Mouse (Mus musculus) ES-E14 (cell line): ENCODE data around the gene Hpd. TPM values are rescaled to one million over a fixed set of nuclear protein-coding genes. Genes with fewer than 3 reads are reported as not detected.

Source experiments
- DNase-seq: peaks from one replicate; pipeline ENCODE4 v3.0.0-alpha.2; 2013; ENCODE audit warnings: low read depth, low spot score
- H3K27ac ChIP-seq: 2 replicates; pipeline ENCODE4 v1.5.1; 2012; ENCODE audit warnings: low read depth, mild to moderate bottlenecking, low read length, moderate library complexity, mixed read lengths; ENCODE audit not compliant: poor library complexity, insufficient read depth, severe bottlenecking
- H3K36me3 ChIP-seq: 2 replicates; pipeline ENCODE4 v1.6.1; 2012; ENCODE audit warnings: mild to moderate bottlenecking, low read length, moderate library complexity, mixed read lengths; ENCODE audit not compliant: control insufficient read depth, poor library complexity, insufficient read depth, severe bottlenecking
- H3K4me1 ChIP-seq, 2 experiments: fragments of 150-350 bp in 1 of 2; sonication (generic) in 1 of 2; 2 replicates each; pipeline ENCODE4 v1.6.1; 2012; ENCODE audit warnings: low read length in 2 of 2, mild to moderate bottlenecking in 1 of 2, mixed read lengths in 1 of 2; ENCODE audit not compliant: control insufficient read depth in 2 of 2, insufficient read depth in 2 of 2, poor library complexity in 1 of 2
- H3K4me3 ChIP-seq, 2 experiments: fragments of 150-350 bp in 1 of 2; sonication (generic) in 1 of 2; 2 replicates each; pipeline ENCODE4 v1.5.1; 2012; ENCODE audit warnings: low read length in 2 of 2, low read depth in 1 of 2, mild to moderate bottlenecking in 1 of 2, mixed read lengths in 1 of 2; ENCODE audit not compliant: insufficient read depth in 1 of 2, poor library complexity in 1 of 2, severe bottlenecking in 1 of 2
- H3K9ac ChIP-seq: 2 replicates; pipeline ENCODE4 v1.6.1; 2012; ENCODE audit warnings: low read depth, mild to moderate bottlenecking, low read length, mixed read lengths; ENCODE audit not compliant: poor library complexity, insufficient read depth, severe bottlenecking
- H3K9me3 ChIP-seq: fragments of 150-350 bp; sonication (generic); 2 replicates; pipeline ENCODE4 v1.6.1; 2012; ENCODE audit warnings: low read depth, mild to moderate bottlenecking, low read length; ENCODE audit not compliant: control insufficient read depth, insufficient read depth
- CHD2 ChIP-seq: IDR thresholded peaks from 2 replicates; pipeline ENCODE4 v1.6.1; 2014; ENCODE audit warnings: mild to moderate bottlenecking, low read depth, low read length, inconsistent platforms
- HCFC1 ChIP-seq: IDR thresholded peaks from 2 replicates; pipeline ENCODE4 v1.6.1; 2012; ENCODE audit warnings: low read length, inconsistent platforms, borderline replicate concordance; ENCODE audit not compliant: insufficient read depth
- MAFK ChIP-seq: IDR thresholded peaks from 2 replicates; pipeline ENCODE4 v1.6.1; 2014; ENCODE audit warnings: mild to moderate bottlenecking, low read depth, low read length, inconsistent platforms; ENCODE audit not compliant: insufficient read depth
- ZC3H11A ChIP-seq: IDR thresholded peaks from 2 replicates; pipeline ENCODE4 v1.6.1; 2012; ENCODE audit warnings: low read depth, mild to moderate bottlenecking, inconsistent platforms, low read length, borderline replicate concordance
- ZNF384 ChIP-seq: IDR thresholded peaks from 2 replicates; pipeline ENCODE4 v1.6.1; 2012; ENCODE audit warnings: low read depth, low read length, inconsistent platforms
- in situ Hi-C, 2 experiments: fragments of 600-800 bp; cut with MboI; formaldehyde crosslinking; loops; one replicate each; pipeline ENCODE4 v1.15.1; 2025; ENCODE audit warnings: low sequenced_read_pairs in 2 of 2, inconsistent platforms in 1 of 2; ENCODE audit not compliant: unreplicated experiment in 2 of 2
- total RNA-seq: library from RNA; depleted of rRNA; stranded (reverse); fragments of 300-350 nt; gene quantifications from 2 replicates; pipeline ENCODE4 v1.2.3, GENCODE M21; 2012

Gene Hpd
- total RNA-seq, 1 experiment = not detected

DNA sequence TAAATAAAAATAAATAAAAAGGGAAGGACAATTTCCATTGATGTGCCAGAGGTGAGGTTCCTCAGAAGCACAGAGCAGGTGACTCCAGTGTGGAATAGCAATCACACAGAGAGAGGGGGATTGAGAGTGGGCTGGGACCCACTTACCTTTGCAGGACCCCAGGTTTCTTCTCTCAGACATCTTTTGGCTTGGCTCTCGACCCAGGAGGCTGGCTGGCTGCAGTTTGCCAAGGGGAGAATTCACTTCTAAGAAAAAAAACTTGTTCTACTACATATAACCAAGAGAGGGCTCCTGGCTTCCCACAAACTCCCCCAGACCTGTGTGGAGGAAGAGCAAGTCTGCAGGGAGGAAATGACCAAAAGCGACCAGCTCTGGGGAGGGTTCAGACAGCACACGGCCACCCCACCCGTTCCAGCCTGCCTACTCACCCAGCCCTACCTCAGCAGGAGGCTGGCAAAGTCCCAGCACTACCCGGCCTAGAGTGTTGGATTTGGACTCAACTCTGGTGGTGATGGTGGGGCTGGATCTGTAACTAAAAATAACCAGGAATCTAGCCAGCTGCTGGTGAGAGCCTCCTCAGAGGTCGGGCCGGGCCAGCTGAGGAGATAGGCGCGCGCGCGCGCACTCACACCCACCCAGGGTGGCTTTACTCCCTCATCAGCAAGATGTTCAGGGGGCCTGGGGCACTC, 48.2 kb downstream of the Hpd start:
- DNase-seq = no peak
- H3K4me3 ChIP-seq = peak overlapping the region in 1 of 2 experiments; percentile 62; a peak in 2 of 4 replicates
- peaks cover 6% of the 10 kb centered on the region for H3K36me3 ChIP-seq
- H3K9ac ChIP-seq = peak overlapping the region; percentile 36; the same call in 1 of the 2 replicates
- no peaks in the 10 kb centered on the region for H3K9me3 ChIP-seq
- peaks cover 0 to 7% of the 10 kb centered on the region in 2 experiments; a peak in 1 of 4 replicates for H3K4me1 ChIP-seq
- in situ Hi-C loops = loop anchor here in 1 of 2 experiments (5.0 kb wide), 1 partner anchor 33 kb away; the partner anchor contains the start of gene Psmd9
- H3K27ac ChIP-seq = peak overlapping the region; percentile 100
- TF ChIP-seq ZNF384 (no peak), ZC3H11A (no peak), HCFC1 (no peak), MAFK (no peak), CHD2 (no peak)

GRCm38 (mm10) chr5:123133784-123134143, 48.8 kb downstream of the Hpd start:
- Histone ChIP-seq H3K9ac (no peak overlapping the region), H3K4me3 (peak overlapping the region in 1 of 2 experiments; percentile 32; a peak in 1 of 4 replicates), H3K27ac (peak overlapping the region; percentile 29), H3K9me3 (no peaks in the 10 kb centered on the region), H3K36me3 (peaks cover 6% of the 10 kb centered on the region), H3K4me1 (peaks cover 0 to 7% of the 10 kb centered on the region in 2 experiments; a peak in 1 of 4 replicates)
- in situ Hi-C loops = loop anchor here in 1 of 2 experiments (5.0 kb wide), 1 partner anchor 34 kb away; the partner anchor contains the start of gene Psmd9
- DNase-seq = no peak
- TF ChIP-seq ZC3H11A = no peak
- no peak for TF ChIP-seq CHD2
- no peak for TF ChIP-seq ZNF384
- no peak for TF ChIP-seq HCFC1
- no peak for TF ChIP-seq MAFK

DNA sequence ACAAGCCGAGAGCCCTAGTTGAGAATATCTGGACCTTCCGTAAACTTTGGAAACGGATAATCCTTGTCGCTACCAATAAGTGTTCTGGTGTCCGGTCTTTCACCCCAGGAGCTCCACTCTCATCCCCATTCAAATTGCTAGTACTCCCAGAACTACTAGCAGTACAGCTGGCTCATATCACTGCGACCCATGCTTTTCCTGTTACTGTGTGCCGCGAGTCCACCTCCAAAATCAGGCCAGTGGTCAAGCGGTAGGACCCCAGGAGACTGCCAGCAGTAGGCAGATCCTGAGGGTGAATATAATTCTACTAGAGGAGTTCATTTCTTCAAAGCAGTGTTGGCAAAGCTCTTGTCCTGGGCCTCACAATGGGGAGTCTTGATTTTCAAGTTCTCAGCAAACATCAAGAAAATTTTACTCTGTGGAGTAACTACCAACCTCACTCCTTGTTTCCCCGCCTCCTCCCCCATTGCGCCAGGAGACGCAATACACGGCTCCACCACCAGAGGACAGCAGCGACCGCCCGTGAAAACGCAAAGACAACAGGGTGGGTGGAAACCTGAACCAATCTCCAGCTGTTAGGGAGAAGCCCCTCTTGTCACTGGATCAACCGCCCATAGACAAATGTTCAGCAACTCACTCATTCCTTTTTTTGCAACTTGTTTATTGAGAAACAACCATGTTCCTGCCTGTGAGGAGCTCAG, 49.3 kb downstream of the Hpd start:
- in situ Hi-C loops = loop anchor here in 1 of 2 experiments (5.0 kb wide), 1 partner anchor 34 kb away; the partner anchor contains the start of gene Psmd9
- no peak overlapping the region for H3K9ac ChIP-seq
- peaks cover 0 to 7% of the 10 kb centered on the region in 2 experiments; a peak in 1 of 4 replicates for H3K4me1 ChIP-seq
- no peaks in the 10 kb centered on the region for H3K9me3 ChIP-seq
- DNase-seq = peak; percentile 87
- H3K4me3 ChIP-seq = peak overlapping the region in 1 of 2 experiments; percentile 60; a peak in 2 of 4 replicates
- H3K36me3 ChIP-seq = peaks cover 6% of the 10 kb centered on the region
- H3K27ac ChIP-seq = peak overlapping the region; percentile 29
- TF ChIP-seq ZC3H11A = peak; percentile 94
- TF ChIP-seq HCFC1 = no peak

- Histone ChIP-seq H3K4me3 (peak within 1 kb of the TSS; percentile 60 to 84), H3K36me3 (peaks cover 6% of the 10 kb centered on the region), H3K9me3 (no peaks in the 10 kb centered on the region), H3K4me1 (peaks cover 0 to 7% of the 10 kb centered on the region in 2 experiments; a peak in 1 of 4 replicates), H3K9ac (peak within 1 kb of the TSS; percentile 56), H3K27ac (no peak within 1 kb of the TSS; the same call in 1 of the 2 replicates)
- peak; percentile 90 for DNase-seq
- in situ Hi-C loops = loop anchor here in 1 of 2 experiments (5.0 kb wide), 1 partner anchor 35 kb away; the partner anchor contains the start of gene Psmd9
- TF ChIP-seq ZC3H11A (no peak), HCFC1 (peak; percentile 52; the same call in 1 of the 2 replicates)
Observed at GRCm38 (mm10) chr5:123132308-123133071, 50.0 kb downstream of the Hpd start, which contains the start of gene Rhof. TSS of gene Rhof (minus strand) at chr5:123132692.
